Mouse (Mus musculus): ENCODE data around the gene Ctdnep1.
"Not testable (repeated sequence)": the region's sequence is repeated elsewhere in the genome, so short reads cannot be mapped to it uniquely, and the experiment has no call there.

Gene Ctdnep1

GRCm38 (mm10) chr11:69950807-69951459 is 30.0 kb upstream of the Ctdnep1 start:
- no peak for DNase-seq (ENCODE audit: low spot score in 2 of 2)

- DNase-seq (ENCODE audit: low spot score in 2 of 2) = no peak
These were observed 28.7 kb upstream of the Ctdnep1 start for GRCm38 (mm10) chr11:69952274-69952673.

- DNase-seq (ENCODE audit: low spot score in 2 of 2) = no peak
These were observed 27.6 kb upstream of the Ctdnep1 start for GRCm38 (mm10) chr11:69953267-69953915.

GRCm38 (mm10) chr11:69955618-69956017 is 25.3 kb upstream of the Ctdnep1 start:
- not testable (repeated sequence) for DNase-seq (ENCODE audit: low spot score in 2 of 2)

- no peak for DNase-seq (ENCODE audit: low spot score in 2 of 2)
These were observed 24.7 kb upstream of the Ctdnep1 start for GRCm38 (mm10) chr11:69956218-69956617.

- no peak for DNase-seq (ENCODE audit: low spot score in 2 of 2)
These were observed 20.3 kb upstream of the Ctdnep1 start for GRCm38 (mm10) chr11:69960616-69961015.

- no peak for DNase-seq (ENCODE audit: low spot score in 2 of 2)
These were observed 19.1 kb upstream of the Ctdnep1 start for GRCm38 (mm10) chr11:69961841-69962240.

GRCm38 (mm10) chr11:69964650-69965270 is 16.2 kb upstream of the Ctdnep1 start, which contains the start of gene Cldn7:
Gene Cldn7, plus strand, starts transcription at chr11:69964779.
- no peak for DNase-seq (ENCODE audit: low spot score in 2 of 2)

GRCm38 (mm10) chr11:69965271-69966005 is 15.5 kb upstream of the Ctdnep1 start:
- DNase-seq (ENCODE audit: low spot score in 2 of 2) = no peak

GRCm38 (mm10) chr11:69966006-69966859 is 14.7 kb upstream of the Ctdnep1 start:
- DNase-seq (ENCODE audit: low spot score in 2 of 2) = no peak

- no peak for DNase-seq (ENCODE audit: low spot score in 2 of 2)
These were observed 14.0 kb upstream of the Ctdnep1 start for GRCm38 (mm10) chr11:69966860-69967517.

- DNase-seq (ENCODE audit: low spot score in 2 of 2) = no peak
These were observed 12.2 kb upstream of the Ctdnep1 start for GRCm38 (mm10) chr11:69968793-69969192.

- no peak for DNase-seq (ENCODE audit: low spot score in 2 of 2)
These were observed 10.7 kb upstream of the Ctdnep1 start for GRCm38 (mm10) chr11:69970222-69970621.

GRCm38 (mm10) chr11:69970775-69971174 is 10.2 kb upstream of the Ctdnep1 start:
- DNase-seq (ENCODE audit: low spot score in 2 of 2) = no peak

GRCm38 (mm10) chr11:69974907-69975306 is 6.0 kb upstream of the Ctdnep1 start:
- no peak for DNase-seq (ENCODE audit: low spot score in 2 of 2)

- no peak for DNase-seq (ENCODE audit: low spot score in 2 of 2)
These were observed 4.7 kb upstream of the Ctdnep1 start for GRCm38 (mm10) chr11:69976271-69976670.

- DNase-seq (ENCODE audit: low spot score in 2 of 2) = no peak
These were observed 1.1 kb upstream of the Ctdnep1 start for GRCm38 (mm10) chr11:69979827-69980195.

- DNase-seq (ENCODE audit: low spot score in 2 of 2) = peak; percentile 99 to 100
These were observed 488 bp upstream of the Ctdnep1 start for GRCm38 (mm10) chr11:69980196-69981140.

GRCm38 (mm10) chr11:69982225-69982624 is 1.3 kb downstream of the Ctdnep1 start, which contains the start of gene Elp5:
Gene Elp5, minus strand, starts transcription at chr11:69982517.
- no peak for DNase-seq (ENCODE audit: low spot score in 2 of 2)

GRCm38 (mm10) chr11:69982877-69983276 is 1.9 kb downstream of the Ctdnep1 start:
- DNase-seq (ENCODE audit: low spot score in 2 of 2) = no peak
